Mouse (Mus musculus) retina, postnatal 1 day (tissue): Measurements from ENCODE around the gene Man2b2.

Source experiments
- DNase-seq: peaks from one replicate; pipeline ENCODE4 v3.0.0-alpha.2; 2012

Gene Man2b2

GRCm38 (mm10) chr5:36766958-36767703, 63.3 kb downstream of the Man2b2 start:
- peak; percentile 87 for DNase-seq

- DNase-seq: no peak
Observed at GRCm38 (mm10) chr5:36759848-36760247, 70.6 kb downstream of the Man2b2 start.

- DNase-seq: peak; percentile 32
Observed at GRCm38 (mm10) chr5:36757033-36757432, 73.4 kb downstream of the Man2b2 start.
